Mouse (Mus musculus): ENCODE measurements around the gene Bcor. TPM values are rescaled to one million over a fixed set of nuclear protein-coding genes. Genes with fewer than 3 reads are reported as not detected.

Bcor gene
- polyA plus RNA-seq, 2 experiments from 2014 or later = 24.2 to 26.1 TPM

GRCm38 (mm10) chrX:12126408-12127105, 33.6 kb downstream of the Bcor start:
- no peak for ATAC-seq

GRCm38 (mm10) chrX:12124571-12124970, 35.6 kb downstream of the Bcor start:
- ATAC-seq = no peak

- no peak for ATAC-seq
These were observed 36.5 kb downstream of the Bcor start for GRCm38 (mm10) chrX:12123687-12124087.

GRCm38 (mm10) chrX:12122594-12123331, 37.4 kb downstream of the Bcor start:
- no peak for ATAC-seq

- ATAC-seq = no peak
These were observed 40.7 kb downstream of the Bcor start for GRCm38 (mm10) chrX:12119476-12119875.

- peak; percentile 56 for ATAC-seq
These were observed 44.0 kb downstream of the Bcor start for GRCm38 (mm10) chrX:12116128-12116527.

- no peak for ATAC-seq
These were observed 48.0 kb downstream of the Bcor start for GRCm38 (mm10) chrX:12112166-12112565.

GRCm38 (mm10) chrX:12110518-12110917, 49.6 kb downstream of the Bcor start:
- ATAC-seq = no peak

- no peak for ATAC-seq
These were observed 54.8 kb downstream of the Bcor start for GRCm38 (mm10) chrX:12105358-12105757.

- ATAC-seq = no peak
These were observed 63.2 kb downstream of the Bcor start for GRCm38 (mm10) chrX:12096783-12097526.

- ATAC-seq = no peak
These were observed 66.8 kb downstream of the Bcor start for GRCm38 (mm10) chrX:12093371-12093770.

- no peak for ATAC-seq
These were observed 68.6 kb downstream of the Bcor start for GRCm38 (mm10) chrX:12091431-12092061.

- peak; percentile 37 for ATAC-seq
These were observed 69.2 kb downstream of the Bcor start for GRCm38 (mm10) chrX:12090871-12091404.

- ATAC-seq = no peak
These were observed 69.8 kb downstream of the Bcor start for GRCm38 (mm10) chrX:12090151-12090870.

- ATAC-seq = no peak
These were observed 70.6 kb downstream of the Bcor start for GRCm38 (mm10) chrX:12089353-12090081.

- no peak for ATAC-seq
These were observed 71.2 kb downstream of the Bcor start for GRCm38 (mm10) chrX:12089027-12089340.

GRCm38 (mm10) chrX:12088301-12089026, 71.7 kb downstream of the Bcor start:
- ATAC-seq = peak; percentile 51

GRCm38 (mm10) chrX:12087511-12088300, 72.4 kb downstream of the Bcor start:
- peak; percentile 26 for ATAC-seq

- peak; percentile 2 for ATAC-seq
These were observed 73.3 kb downstream of the Bcor start for GRCm38 (mm10) chrX:12086674-12087510.

Data from CD4-positive, CD25-positive, alpha-beta regulatory T cell, adult 4 months (primary cell).